Mouse (Mus musculus) limb, embryonic 15.5 days (tissue): ENCODE results near the gene Dbil5. TPM values are rescaled to one million over a fixed set of nuclear protein-coding genes. Genes with fewer than 3 reads are reported as not detected.

ENCODE experiments used
- ATAC-seq: fragments of 200-750 bp; cut with Nextera tagmentation; 2 replicates; pipeline ENCODE4 v1.8.0; 2017; ENCODE audit warnings: low read depth, moderate TSS enrichment; ENCODE audit not compliant: insufficient number of reproducible peaks, low FRiP score, low TSS enrichment
- H3K27ac ChIP-seq: fragments of 300-500 bp; sonication (generic); 2 replicates; pipeline ENCODE4 v1.5.1; 2015; ENCODE audit warnings: moderate library complexity, mild to moderate bottlenecking, inconsistent platforms
- H3K27me3 ChIP-seq: fragments of 300-500 bp; sonication (generic); 2 replicates; pipeline ENCODE4 v1.6.1; 2015; ENCODE audit warnings: inconsistent platforms
- H3K36me3 ChIP-seq: fragments of 300-500 bp; sonication (generic); 2 replicates; pipeline ENCODE4 v1.6.1; 2015; ENCODE audit warnings: inconsistent platforms
- H3K4me1 ChIP-seq: fragments of 300-500 bp; sonication (generic); 2 replicates; pipeline ENCODE4 v1.6.1; 2015; ENCODE audit warnings: inconsistent platforms
- H3K4me2 ChIP-seq: fragments of 300-500 bp; sonication (generic); 2 replicates; pipeline ENCODE4 v1.6.1; 2015; ENCODE audit warnings: mild to moderate bottlenecking, inconsistent platforms
- H3K4me3 ChIP-seq: fragments of 300-500 bp; sonication (generic); 2 replicates; pipeline ENCODE4 v1.5.1; 2015; ENCODE audit warnings: mild to moderate bottlenecking, inconsistent platforms
- H3K9ac ChIP-seq: fragments of 300-500 bp; sonication (generic); 2 replicates; pipeline ENCODE4 v1.6.1; 2015; ENCODE audit warnings: inconsistent platforms
- H3K9me3 ChIP-seq: fragments of 300-500 bp; sonication (generic); 2 replicates; pipeline ENCODE4 v1.6.1; 2016; ENCODE audit warnings: inconsistent platforms
- WGBS: fragments of 180-500 bp; shearing (Covaris S2); methylation state at CpG from one replicate; pipeline ENCODE4 v1.1.7; 2015; 5-methylcytosine and 5-hydroxymethylcytosine counted together
- polyA plus RNA-seq: library from polyadenylated mRNA; unstranded; fragments of >200 nt; fragmentation: Nextera tagmentation; extraction: Ambion mirVana; gene quantifications from 2 replicates; pipeline ENCODE4 v1.2.1, GENCODE M21; 2015

Dbil5 gene
- polyA plus RNA-seq, 1 experiment from 2014 or later = 1.5 TPM

DNA sequence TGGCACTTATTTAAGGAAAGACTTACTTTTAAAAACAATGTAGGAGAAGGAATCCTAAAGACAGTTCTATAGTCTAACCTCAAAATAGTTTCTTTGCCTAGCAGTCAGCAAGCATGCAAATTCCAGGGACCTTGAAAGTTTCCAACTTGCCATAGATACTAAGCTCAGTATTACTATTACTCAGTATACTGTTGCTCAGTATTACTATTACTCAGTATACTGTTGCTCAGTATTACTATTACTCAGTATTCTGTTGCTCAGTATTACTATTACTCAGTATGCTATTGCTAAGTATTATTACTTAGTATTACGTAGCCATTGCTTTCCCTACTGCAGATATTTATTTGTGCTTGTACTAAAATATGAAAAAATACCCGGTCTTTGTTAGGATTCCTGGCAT, 22.3 kb downstream of the Dbil5 start:
- H3K36me3 ChIP-seq = peaks cover 45% of the 10 kb centered on the region
- H3K27ac ChIP-seq = no peak overlapping the region
- H3K9me3 ChIP-seq = no peaks in the 10 kb centered on the region
- no peak overlapping the region for H3K4me2 ChIP-seq
- peaks cover 15% of the 10 kb centered on the region for H3K4me1 ChIP-seq
- 97% methylated on average over 2 of the region's 2 CpGs for WGBS
- no peak for ATAC-seq
- no peak overlapping the region for H3K9ac ChIP-seq
- no peak overlapping the region for H3K4me3 ChIP-seq
- H3K27me3 ChIP-seq = no peaks in the 10 kb centered on the region

DNA sequence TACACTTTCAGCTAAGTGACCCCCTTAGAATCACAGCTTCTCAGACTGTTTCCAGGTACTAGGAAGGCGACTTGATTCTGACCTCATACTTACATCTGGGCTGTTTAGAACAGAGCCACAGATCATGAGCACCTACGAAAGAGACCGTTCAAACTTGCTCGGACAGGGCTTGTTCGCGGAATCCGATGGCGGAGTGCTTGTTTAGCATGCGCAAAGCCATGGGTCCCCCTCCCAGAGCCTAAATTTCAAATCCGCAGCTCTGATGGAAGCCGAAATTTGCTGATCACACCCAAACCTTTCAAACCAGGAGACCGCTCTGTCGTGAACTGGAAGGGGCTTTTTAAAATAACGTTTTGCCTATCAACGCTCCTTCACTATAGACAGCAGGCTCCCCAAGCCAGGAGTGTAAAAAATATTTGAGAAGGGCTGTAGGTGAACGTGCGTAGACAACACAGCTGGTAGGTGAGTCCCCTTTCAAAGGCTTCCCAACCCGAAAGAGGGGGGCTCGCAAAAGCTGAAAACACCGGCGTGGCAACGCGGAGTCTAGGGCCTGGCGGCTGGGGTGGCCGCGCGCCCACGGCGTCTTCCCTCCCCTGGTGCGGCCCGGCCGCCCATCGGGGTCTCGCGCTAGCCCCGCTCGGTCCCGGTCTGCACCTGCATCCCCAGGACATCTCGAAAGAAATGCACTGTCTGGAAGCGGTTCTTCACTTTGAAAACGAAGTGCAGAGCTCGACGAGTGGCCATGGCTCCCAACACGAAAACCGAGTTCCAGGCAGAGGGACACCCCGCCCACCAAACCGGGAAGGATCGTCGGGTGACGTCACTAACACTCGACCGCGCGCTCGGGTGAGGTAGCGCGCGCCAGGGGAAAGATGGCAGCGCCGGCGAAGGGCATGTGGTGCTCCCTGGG, 25.7 kb downstream of the Dbil5 start, which contains the start of the genes Mrm3 and Glod4:
TSS of gene Mrm3 (plus strand) at position 815 of the 910 bp plus-strand sequence.
TSS of gene Glod4 (minus strand) at position 825 of the 910 bp plus-strand sequence.
- Histone ChIP-seq H3K9me3 (no peaks in the 10 kb centered on the region), H3K36me3 (peaks cover 30% of the 10 kb centered on the region), H3K9ac (peak within 1 kb of the TSS; percentile 65), H3K27me3 (no peaks in the 10 kb centered on the region), H3K4me2 (peak within 1 kb of the TSS; percentile 65), H3K4me1 (peaks cover 18% of the 10 kb centered on the region), H3K4me3 (peak within 1 kb of the TSS; percentile 92), H3K27ac (peak within 1 kb of the TSS; percentile 84)
- WGBS = under 1% methylated on average over 61 of the region's 61 CpGs
- ATAC-seq = peak; percentile 83

DNA sequence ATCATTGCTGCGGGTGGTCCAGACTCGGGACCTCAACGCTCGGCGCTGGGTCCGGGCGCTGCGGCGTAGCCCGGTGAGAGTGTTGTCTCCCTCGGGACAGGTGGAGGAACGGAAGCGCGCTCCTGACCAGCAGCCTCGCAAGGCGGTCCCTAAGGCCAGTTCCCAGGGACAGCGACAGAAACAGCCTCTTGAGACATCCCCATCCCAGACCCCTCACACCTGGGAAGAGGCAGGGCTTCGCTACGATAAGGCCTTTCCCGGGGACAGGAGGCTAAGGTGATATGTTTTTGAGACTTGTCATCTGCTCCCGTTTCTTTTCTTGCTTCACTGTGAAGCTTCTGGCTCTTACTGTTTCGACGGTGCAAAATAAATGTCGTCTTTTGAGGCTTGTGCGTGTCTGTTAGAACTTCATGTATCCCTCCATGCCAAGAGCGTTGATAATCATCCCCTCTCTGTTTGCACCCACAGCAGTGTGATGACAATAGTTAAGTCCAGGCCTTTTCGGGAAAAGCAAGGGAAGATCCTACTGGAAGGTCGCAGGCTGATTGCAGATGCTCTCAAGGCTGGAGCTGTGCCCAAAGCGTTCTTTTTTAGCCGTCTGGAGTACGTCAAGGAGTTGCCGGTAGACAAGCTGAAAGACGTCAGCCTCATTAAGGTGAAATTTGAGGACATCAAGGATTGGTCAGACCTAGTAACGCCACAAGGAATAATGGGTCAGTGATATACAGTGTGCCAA, 26.6 kb downstream of the Dbil5 start:
- 1% methylated on average over 34 of the region's 34 CpGs for WGBS

DNA sequence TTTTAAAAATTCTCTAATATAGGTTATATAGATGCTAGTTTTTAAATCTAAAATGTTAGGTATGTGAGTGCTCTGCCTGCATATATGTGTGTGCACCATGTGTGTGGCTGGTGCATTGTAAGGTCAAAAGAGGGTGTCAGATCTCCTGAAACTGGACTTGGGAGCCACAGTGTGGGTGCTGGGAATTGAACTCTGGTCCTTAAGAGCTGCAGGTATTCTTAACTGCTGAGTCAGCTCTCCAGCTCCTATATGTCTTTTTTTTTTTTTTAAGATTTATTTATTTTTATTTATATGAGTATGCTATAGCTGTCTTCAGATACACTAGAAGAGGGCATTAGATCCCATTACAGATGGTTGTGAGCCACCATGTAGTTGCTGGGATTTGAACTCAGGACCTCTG, 29.0 kb downstream of the Dbil5 start:
- no peak for ATAC-seq
- H3K4me3 ChIP-seq = no peak overlapping the region
- H3K4me2 ChIP-seq = no peak overlapping the region
- no peak overlapping the region for H3K9ac ChIP-seq
- peaks cover 36% of the 10 kb centered on the region for H3K36me3 ChIP-seq
- H3K9me3 ChIP-seq = no peaks in the 10 kb centered on the region
- peaks cover 18% of the 10 kb centered on the region for H3K4me1 ChIP-seq
- H3K27me3 ChIP-seq = no peaks in the 10 kb centered on the region
- no peak overlapping the region for H3K27ac ChIP-seq

More for the DNA sequence above, 26.6 kb downstream of the Dbil5 start:
- no peaks in the 10 kb centered on the region for H3K27me3 ChIP-seq
- peak overlapping the region; percentile 65 for H3K4me2 ChIP-seq
- peak overlapping the region; percentile 65 for H3K9ac ChIP-seq
- peaks cover 30% of the 10 kb centered on the region for H3K36me3 ChIP-seq
- peaks cover 18% of the 10 kb centered on the region for H3K4me1 ChIP-seq
- H3K27ac ChIP-seq = peak overlapping the region; percentile 84; the same call in 1 of the 2 replicates
- ATAC-seq = peak; percentile 30; the same call in 1 of the 2 replicates
- H3K4me3 ChIP-seq = peak overlapping the region; percentile 92
- no peaks in the 10 kb centered on the region for H3K9me3 ChIP-seq

DNA sequence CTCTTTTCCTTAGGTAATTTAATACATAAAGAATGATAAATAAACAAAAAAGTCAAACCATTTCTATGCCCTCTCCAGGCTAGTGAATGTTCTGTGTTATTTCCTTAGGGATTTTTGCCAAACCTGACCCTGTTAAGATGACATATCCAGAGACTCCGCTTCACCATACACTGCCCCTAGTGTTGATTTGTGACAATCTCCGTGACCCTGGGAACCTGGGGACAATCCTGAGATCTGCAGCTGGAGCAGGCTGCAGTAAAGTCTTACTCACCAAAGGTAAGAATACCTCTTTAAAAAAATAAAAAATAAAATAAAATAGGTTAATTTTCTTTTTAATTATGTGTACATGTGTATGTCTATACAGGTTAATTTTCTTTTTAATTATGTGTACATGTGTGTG, 29.8 kb downstream of the Dbil5 start:
- Histone ChIP-seq H3K4me1 (peaks cover 21% of the 10 kb centered on the region), H3K27me3 (no peaks in the 10 kb centered on the region), H3K4me3 (no peak overlapping the region), H3K9ac (no peak overlapping the region), H3K27ac (no peak overlapping the region), H3K36me3 (peaks cover 36% of the 10 kb centered on the region), H3K4me2 (no peak overlapping the region), H3K9me3 (no peaks in the 10 kb centered on the region)
- no peak for ATAC-seq
- 37% methylated on average over 2 of the region's 2 CpGs for WGBS

DNA sequence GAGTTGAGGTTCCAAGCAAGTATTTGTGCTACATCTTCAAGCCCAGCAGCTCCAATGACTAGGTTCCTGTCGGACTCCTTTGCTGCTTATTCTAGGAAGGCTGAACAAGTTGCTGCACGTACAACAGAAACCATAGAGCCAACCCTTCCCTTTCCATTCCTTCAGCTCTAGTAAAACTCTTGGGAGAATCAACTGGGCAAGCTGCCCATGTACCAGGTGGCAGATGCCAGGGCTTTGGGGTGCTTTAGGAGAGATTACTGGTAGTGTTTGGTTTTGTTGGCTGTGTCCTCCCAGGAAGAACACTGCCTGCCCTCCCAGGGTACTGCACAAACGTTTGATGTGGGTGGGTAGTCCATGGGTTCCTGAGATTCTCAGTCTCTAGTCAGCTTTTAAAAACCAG, 34.6 kb downstream of the Dbil5 start:
- Histone ChIP-seq H3K4me3 (no peak overlapping the region), H3K27ac (no peak overlapping the region)
- WGBS = 32% methylated on average over 3 of the region's 3 CpGs

DNA sequence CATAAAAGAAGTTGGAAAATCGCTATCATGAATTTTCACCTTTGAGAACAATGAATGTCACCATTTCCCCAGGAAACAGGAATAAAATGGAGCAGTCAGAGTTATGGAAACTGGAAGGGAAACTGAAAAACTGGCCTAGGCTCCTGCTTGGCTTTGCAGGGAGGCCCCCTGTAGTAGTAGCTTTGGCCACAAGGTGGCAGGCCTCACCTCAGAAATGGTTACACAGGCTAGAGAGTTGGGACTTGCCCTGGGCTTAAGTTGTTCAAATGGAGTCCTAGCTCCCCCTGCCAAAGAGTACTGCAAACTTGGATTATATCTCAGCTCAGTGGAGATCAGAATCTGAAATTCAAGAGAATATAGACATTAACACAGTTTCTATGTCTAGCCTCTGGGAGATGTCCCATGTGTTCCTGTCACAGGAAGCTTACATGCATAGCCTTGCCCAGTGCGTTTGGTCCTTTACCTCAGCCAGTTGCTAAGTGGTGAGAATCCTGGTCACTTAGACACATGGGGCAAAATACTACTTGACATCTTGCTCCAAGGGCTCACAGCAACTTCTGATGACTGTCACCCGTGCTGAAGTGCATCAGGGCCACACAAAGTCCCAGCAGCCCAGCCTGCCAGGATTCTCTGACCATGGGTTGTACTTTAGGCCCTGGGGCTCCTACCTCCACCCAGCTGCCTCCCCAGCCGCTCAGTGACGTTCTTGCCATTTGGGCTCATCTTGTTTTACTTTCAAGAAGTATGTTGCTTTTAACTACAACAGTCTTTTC, 35.9 kb downstream of the Dbil5 start:
- no peak overlapping the region for H3K4me2 ChIP-seq
- no peak overlapping the region for H3K9ac ChIP-seq
- no peak overlapping the region for H3K4me3 ChIP-seq
- H3K4me1 ChIP-seq = peaks cover 30% of the 10 kb centered on the region
- peak overlapping the region; percentile 47; the same call in 1 of the 2 replicates for H3K27ac ChIP-seq
- H3K9me3 ChIP-seq = no peaks in the 10 kb centered on the region
- no peaks in the 10 kb centered on the region for H3K27me3 ChIP-seq
- no peak for ATAC-seq
- peaks cover 47% of the 10 kb centered on the region for H3K36me3 ChIP-seq
- WGBS = 45% methylated on average over 5 of the region's 5 CpGs

More for the DNA sequence above, 34.6 kb downstream of the Dbil5 start:
- H3K9ac ChIP-seq = no peak overlapping the region
- peaks cover 37% of the 10 kb centered on the region for H3K36me3 ChIP-seq
- no peak overlapping the region for H3K4me2 ChIP-seq
- no peaks in the 10 kb centered on the region for H3K9me3 ChIP-seq
- H3K27me3 ChIP-seq = no peaks in the 10 kb centered on the region
- H3K4me1 ChIP-seq = peaks cover 30% of the 10 kb centered on the region
- no peak for ATAC-seq

DNA sequence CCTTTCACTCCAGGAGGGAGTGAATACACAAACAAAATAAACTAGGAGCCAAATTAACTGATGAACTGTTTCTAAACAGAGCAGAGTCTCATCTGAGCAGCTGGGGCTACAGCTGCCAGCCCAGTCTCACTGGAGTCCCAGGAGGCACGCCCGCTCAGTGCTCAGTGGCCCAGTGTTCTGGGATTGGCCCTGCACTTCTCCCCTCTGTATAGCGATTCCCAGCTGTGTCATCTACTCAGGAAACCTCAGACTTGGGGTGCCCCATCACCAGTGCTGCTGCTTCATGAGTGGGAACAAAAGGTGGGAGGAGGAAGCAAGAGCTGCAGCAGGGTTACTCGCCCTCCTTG, 36.5 kb downstream of the Dbil5 start:
- peaks cover 30% of the 10 kb centered on the region for H3K4me1 ChIP-seq
- no peaks in the 10 kb centered on the region for H3K9me3 ChIP-seq
- H3K4me2 ChIP-seq = no peak overlapping the region
- 72% methylated on average over 4 of the region's 4 CpGs for WGBS
- H3K9ac ChIP-seq = no peak overlapping the region
- H3K4me3 ChIP-seq = no peak overlapping the region
- peak overlapping the region; percentile 47; the same call in 1 of the 2 replicates for H3K27ac ChIP-seq
- no peak for ATAC-seq
- H3K36me3 ChIP-seq = peaks cover 43% of the 10 kb centered on the region
- no peaks in the 10 kb centered on the region for H3K27me3 ChIP-seq

DNA sequence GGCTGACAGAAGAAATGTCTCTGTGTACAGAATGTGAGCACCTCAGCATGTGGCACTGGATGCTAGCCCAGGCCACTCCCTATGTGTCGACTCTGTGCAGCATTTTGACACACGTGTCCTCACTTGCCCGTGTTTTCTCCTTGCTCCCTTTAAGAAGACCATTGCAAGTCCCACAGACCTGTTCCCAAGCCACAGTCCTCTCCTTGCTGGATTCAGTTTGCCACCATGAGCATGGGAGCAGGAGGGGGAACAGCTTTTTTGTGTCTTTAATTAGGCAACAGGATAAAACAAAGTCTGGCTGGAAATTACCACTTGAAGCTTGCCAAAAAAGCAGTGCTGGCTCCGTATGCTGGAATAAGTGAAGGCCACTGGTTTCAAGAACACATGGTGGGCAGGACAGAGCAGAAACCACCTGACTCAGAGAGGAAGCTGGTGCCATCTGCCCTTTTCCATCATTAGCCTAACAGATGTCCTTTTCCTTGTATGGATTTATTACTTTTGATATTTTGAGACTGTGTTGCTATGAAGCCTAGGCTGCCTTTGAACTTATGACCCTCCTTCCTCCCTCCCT, 38.1 kb downstream of the Dbil5 start:
- no peak for ATAC-seq
- Histone ChIP-seq H3K4me1 (peaks cover 30% of the 10 kb centered on the region), H3K9ac (no peak overlapping the region), H3K4me3 (no peak overlapping the region), H3K9me3 (no peaks in the 10 kb centered on the region), H3K27ac (0 out of 2 replicates have a peak overlapping the region, but pooled peaks have one; percentile 17), H3K27me3 (no peaks in the 10 kb centered on the region), H3K4me2 (no peak overlapping the region), H3K36me3 (peaks cover 39% of the 10 kb centered on the region)
- 29% methylated on average over 4 of the region's 4 CpGs for WGBS

DNA sequence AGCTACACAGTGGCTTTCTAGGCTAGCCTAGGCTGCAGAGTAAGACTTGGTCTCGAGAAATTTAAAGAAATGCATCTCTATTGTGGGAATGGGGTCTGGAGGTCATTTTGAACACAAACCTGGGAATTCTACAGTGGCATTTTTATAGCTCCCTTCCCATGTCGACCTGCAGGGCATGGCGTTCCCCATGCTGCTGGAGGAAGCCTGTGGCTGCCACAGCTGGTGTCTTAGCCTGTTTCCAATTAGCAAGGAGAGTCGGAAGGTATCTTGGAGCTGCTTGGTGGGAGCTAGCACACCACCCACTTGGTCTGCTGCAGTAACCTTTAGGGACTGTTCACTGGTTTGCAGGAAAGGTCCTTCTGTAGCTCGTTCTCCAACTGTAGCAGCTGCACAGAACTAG, 38.7 kb downstream of the Dbil5 start:
- H3K27me3 ChIP-seq = no peaks in the 10 kb centered on the region
- H3K9ac ChIP-seq = no peak overlapping the region
- H3K4me1 ChIP-seq = peaks cover 30% of the 10 kb centered on the region
- ATAC-seq = no peak
- 0 out of 2 replicates have a peak overlapping the region, but pooled peaks have one; percentile 38 for H3K27ac ChIP-seq
- no peak overlapping the region for H3K4me2 ChIP-seq
- peaks cover 39% of the 10 kb centered on the region for H3K36me3 ChIP-seq
- no peak overlapping the region for H3K4me3 ChIP-seq
- WGBS = 7% methylated on average over 5 of the region's 5 CpGs
- no peaks in the 10 kb centered on the region for H3K9me3 ChIP-seq

DNA sequence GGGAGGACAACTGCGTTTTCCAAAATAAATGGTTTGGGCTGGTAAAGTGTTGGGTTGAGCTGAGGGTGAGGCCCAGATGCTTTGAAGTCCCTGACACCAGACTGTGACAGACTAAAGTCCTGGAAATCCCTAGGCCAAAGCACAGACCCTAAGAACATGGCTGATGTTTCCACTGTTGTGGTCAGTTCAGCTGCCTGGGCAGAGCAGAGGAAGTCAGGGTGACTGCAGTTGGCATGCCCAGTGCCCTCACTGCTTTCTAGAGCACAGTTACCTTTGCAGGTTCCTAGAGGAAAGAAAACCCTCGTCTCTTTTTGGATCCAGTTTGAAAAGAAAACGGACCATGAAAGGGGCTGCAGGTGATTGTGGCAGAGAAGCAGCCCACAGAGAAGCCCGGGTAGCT, 40.0 kb downstream of the Dbil5 start:
- no peaks in the 10 kb centered on the region for H3K9me3 ChIP-seq
- H3K9ac ChIP-seq = no peak overlapping the region
- no peak for ATAC-seq
- peaks cover 27% of the 10 kb centered on the region for H3K4me1 ChIP-seq
- WGBS = 61% methylated on average over 4 of the region's 4 CpGs
- H3K27ac ChIP-seq = no peak overlapping the region
- no peaks in the 10 kb centered on the region for H3K27me3 ChIP-seq
- H3K4me2 ChIP-seq = no peak overlapping the region
- H3K36me3 ChIP-seq = peaks cover 45% of the 10 kb centered on the region
- H3K4me3 ChIP-seq = no peak overlapping the region
